Mouse (Mus musculus): ENCODE measurements around the gene Sergef. TPM values are rescaled to one million over a fixed set of nuclear protein-coding genes. Genes with fewer than 3 reads are reported as not detected.

Gene Sergef
- polyA plus RNA-seq, 1 experiment from 2014 or later = 4.9 TPM

DNA sequence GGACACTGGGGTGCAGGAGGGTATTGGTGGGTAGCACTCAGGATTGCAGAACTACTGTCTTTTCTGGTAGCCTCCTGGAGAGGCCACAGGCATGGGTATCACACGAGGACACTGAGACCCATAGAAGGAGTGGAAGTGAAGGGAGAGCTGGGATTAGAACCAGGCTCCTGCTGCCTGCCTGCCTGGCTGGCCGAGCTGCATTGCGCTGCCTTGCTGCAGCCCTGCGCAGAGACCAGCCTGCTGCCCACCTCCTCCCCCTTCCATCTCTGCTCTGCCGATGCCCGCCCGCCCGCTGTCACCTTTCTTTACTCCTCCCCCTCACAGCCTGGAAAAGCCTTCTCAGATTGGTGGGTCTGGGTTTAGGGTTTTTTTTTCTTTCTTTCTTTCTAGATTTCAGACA, 239.3 kb downstream of the Sergef start:
- Histone ChIP-seq H3K4me3 (ENCODE audit: low read depth, low read length) (no peak overlapping the region), H3K36me3 (ENCODE audit: control insufficient read depth, insufficient read depth) (no peaks in the 10 kb centered on the region), H3K27ac (ENCODE audit: low read length) (no peak overlapping the region), H3K4me2 (ENCODE audit: low read depth, low read length) (no peak overlapping the region), H3K9ac (ENCODE audit: low read depth, low read length) (no peak overlapping the region), H3K27me3 (ENCODE audit: control insufficient read depth, insufficient read depth, low read depth, low read length) (peaks cover 40% of the 10 kb centered on the region), H3K9me3 (replicated peaks; ENCODE audit: control insufficient read depth, low read length) (no peaks in the 10 kb centered on the region), H3K4me1 (ENCODE audit: control insufficient read depth, low read depth, low read length) (no peaks in the 10 kb centered on the region; the same call in 1 of the 2 replicates)
- WGBS (ENCODE audit: insufficient replicate concordance) = 47% methylated on average over 8 of the region's 8 CpGs
- no peak for ATAC-seq (ENCODE audit: low read depth)

DNA sequence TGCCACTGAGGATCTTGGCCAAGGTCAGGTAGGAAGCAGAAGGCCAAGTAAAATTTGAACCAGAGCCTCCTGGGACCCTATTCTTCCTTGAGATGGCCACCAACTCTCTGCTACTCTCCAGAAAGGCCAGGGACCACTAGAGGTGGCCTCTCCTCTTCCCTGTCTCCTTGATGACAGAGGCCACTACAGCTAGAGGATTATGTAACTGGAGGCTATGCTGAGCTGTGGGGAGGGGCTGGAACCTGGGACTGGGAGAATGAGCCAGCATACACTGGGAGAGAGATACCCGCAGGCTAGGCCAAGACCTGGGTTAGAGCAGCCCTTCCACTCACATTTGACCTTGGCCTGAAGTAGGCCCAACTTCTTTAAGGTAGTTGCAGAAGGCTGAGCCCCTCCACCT, 239.9 kb downstream of the Sergef start:
- no peak for ATAC-seq (ENCODE audit: low read depth)
- H3K27me3 ChIP-seq (ENCODE audit: control insufficient read depth, insufficient read depth, low read depth, low read length) = peaks cover 47% of the 10 kb centered on the region
- H3K4me2 ChIP-seq (ENCODE audit: low read depth, low read length) = no peak overlapping the region
- no peaks in the 10 kb centered on the region; the same call in 1 of the 2 replicates for H3K4me1 ChIP-seq (ENCODE audit: control insufficient read depth, low read depth, low read length)
- H3K9me3 ChIP-seq (replicated peaks; ENCODE audit: control insufficient read depth, low read length) = no peaks in the 10 kb centered on the region
- H3K27ac ChIP-seq (ENCODE audit: low read length) = no peak overlapping the region
- no peaks in the 10 kb centered on the region for H3K36me3 ChIP-seq (ENCODE audit: control insufficient read depth, insufficient read depth)
- 50% methylated on average over 1 of the region's 1 CpGs for WGBS (ENCODE audit: insufficient replicate concordance)
- H3K4me3 ChIP-seq (ENCODE audit: low read depth, low read length) = no peak overlapping the region
- no peak overlapping the region for H3K9ac ChIP-seq (ENCODE audit: low read depth, low read length)

DNA sequence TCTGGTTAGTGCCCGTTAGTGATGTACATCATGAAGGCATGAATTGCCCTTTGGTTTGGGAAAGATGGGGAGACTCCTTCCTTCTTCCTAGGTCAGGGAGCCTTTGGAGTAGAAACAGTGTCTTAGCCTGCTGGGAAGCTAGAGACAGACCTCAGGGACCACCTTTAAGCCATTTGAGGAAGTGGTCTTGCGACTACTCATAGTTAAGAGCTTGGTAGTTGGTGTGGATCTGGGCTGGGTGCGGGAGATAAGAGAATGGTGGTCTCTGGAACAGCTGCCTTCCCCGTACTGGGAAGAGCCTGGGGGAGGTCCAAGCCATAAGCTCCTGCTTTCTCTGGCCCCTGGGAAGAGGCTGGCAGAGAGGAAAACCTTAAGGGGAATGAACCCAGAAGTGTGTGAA, 241.0 kb downstream of the Sergef start:
- Histone ChIP-seq H3K36me3 (ENCODE audit: control insufficient read depth, insufficient read depth) (no peaks in the 10 kb centered on the region), H3K4me1 (ENCODE audit: control insufficient read depth, low read depth, low read length) (no peaks in the 10 kb centered on the region; the same call in 1 of the 2 replicates), H3K27ac (ENCODE audit: low read length) (no peak overlapping the region), H3K27me3 (ENCODE audit: control insufficient read depth, insufficient read depth, low read depth, low read length) (peaks cover 54% of the 10 kb centered on the region), H3K4me3 (ENCODE audit: low read depth, low read length) (no peak overlapping the region), H3K4me2 (ENCODE audit: low read depth, low read length) (no peak overlapping the region), H3K9me3 (replicated peaks; ENCODE audit: control insufficient read depth, low read length) (no peaks in the 10 kb centered on the region), H3K9ac (ENCODE audit: low read depth, low read length) (no peak overlapping the region)
- 19% methylated on average over 4 of the region's 4 CpGs for WGBS (ENCODE audit: insufficient replicate concordance)
- no peak for ATAC-seq (ENCODE audit: low read depth)

GRCm38 (mm10) chr7:46397732-46398333, 241.8 kb downstream of the Sergef start:
- Histone ChIP-seq H3K9me3 (replicated peaks; ENCODE audit: control insufficient read depth, low read length) (no peaks in the 10 kb centered on the region), H3K27ac (ENCODE audit: low read length) (no peak overlapping the region), H3K36me3 (ENCODE audit: control insufficient read depth, insufficient read depth) (no peaks in the 10 kb centered on the region), H3K9ac (ENCODE audit: low read depth, low read length) (no peak overlapping the region), H3K27me3 (ENCODE audit: control insufficient read depth, insufficient read depth, low read depth, low read length) (peaks cover 56% of the 10 kb centered on the region), H3K4me2 (ENCODE audit: low read depth, low read length) (no peak overlapping the region), H3K4me1 (ENCODE audit: control insufficient read depth, low read depth, low read length) (no peaks in the 10 kb centered on the region; the same call in 1 of the 2 replicates), H3K4me3 (ENCODE audit: low read depth, low read length) (no peak overlapping the region)
- WGBS (ENCODE audit: insufficient replicate concordance) = 11% methylated on average over 70 of the region's 70 CpGs
- ATAC-seq (ENCODE audit: low read depth) = no peak

DNA sequence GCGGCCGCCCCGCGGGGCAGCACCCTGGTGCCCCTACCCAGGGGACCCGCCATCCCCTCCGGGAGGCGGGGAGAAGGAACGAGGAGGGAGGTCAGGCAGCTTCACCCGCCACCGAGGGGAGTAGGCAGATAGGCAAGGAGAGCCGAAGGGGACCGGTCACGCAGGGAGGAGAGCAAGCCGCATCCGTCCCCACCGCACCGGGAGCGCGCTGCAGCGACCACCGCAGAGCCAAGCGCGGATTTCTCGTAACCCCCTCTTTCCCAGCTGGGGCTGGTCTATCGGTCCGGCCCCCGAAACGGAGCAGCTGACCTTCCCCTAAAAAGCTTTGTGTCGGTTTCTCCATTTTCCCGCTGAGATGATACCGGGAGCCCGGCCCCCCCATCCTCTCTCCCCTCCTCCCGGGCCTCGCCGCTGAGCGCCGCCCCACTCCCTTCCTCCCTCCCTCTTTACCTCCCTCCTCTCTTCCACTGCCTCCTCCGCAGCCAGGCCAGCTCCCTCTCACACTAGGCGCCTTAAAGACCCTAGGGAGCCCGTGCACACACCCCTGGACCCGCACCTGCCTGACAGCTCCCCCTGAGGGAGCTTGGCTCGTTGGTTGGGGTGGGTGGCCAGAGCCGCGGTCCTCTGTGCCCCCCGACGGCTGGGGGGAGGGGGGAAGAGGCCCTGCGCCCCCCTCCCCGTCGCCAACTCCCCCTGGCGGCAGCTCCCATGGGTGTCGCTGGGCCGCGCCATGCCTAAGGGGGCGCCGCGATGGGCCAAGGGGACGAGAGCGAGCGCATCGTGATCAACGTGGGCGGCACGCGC, 242.5 kb downstream of the Sergef start:
- no peak for ATAC-seq (ENCODE audit: low read depth)
- no peak overlapping the region for H3K27ac ChIP-seq (ENCODE audit: low read length)
- peaks cover 56% of the 10 kb centered on the region for H3K27me3 ChIP-seq (ENCODE audit: control insufficient read depth, insufficient read depth, low read depth, low read length)
- H3K9ac ChIP-seq (ENCODE audit: low read depth, low read length) = no peak overlapping the region
- no peaks in the 10 kb centered on the region for H3K9me3 ChIP-seq (replicated peaks; ENCODE audit: control insufficient read depth, low read length)
- WGBS (ENCODE audit: insufficient replicate concordance) = 2% methylated on average over 61 of the region's 64 CpGs
- no peaks in the 10 kb centered on the region for H3K36me3 ChIP-seq (ENCODE audit: control insufficient read depth, insufficient read depth)
- H3K4me2 ChIP-seq (ENCODE audit: low read depth, low read length) = no peak overlapping the region
- no peaks in the 10 kb centered on the region; the same call in 1 of the 2 replicates for H3K4me1 ChIP-seq (ENCODE audit: control insufficient read depth, low read depth, low read length)
- H3K4me3 ChIP-seq (ENCODE audit: low read depth, low read length) = no peak overlapping the region

GRCm38 (mm10) chr7:46396231-46396927, 243.2 kb downstream of the Sergef start, which contains the start of gene Kcnc1:
Kcnc1 (plus strand) TSS chr7:46396497.
- H3K9me3 ChIP-seq (replicated peaks; ENCODE audit: control insufficient read depth, low read length) = no peaks in the 10 kb centered on the region
- ATAC-seq (ENCODE audit: low read depth) = peak; percentile 51; the same call in 1 of the 2 replicates
- 1% methylated on average over 66 of the region's 93 CpGs for WGBS (ENCODE audit: insufficient replicate concordance)
- H3K9ac ChIP-seq (ENCODE audit: low read depth, low read length) = no peak within 1 kb of the TSS
- H3K27me3 ChIP-seq (ENCODE audit: control insufficient read depth, insufficient read depth, low read depth, low read length) = peaks cover 56% of the 10 kb centered on the region
- peak within 1 kb of the TSS; percentile 53 for H3K4me2 ChIP-seq (ENCODE audit: low read depth, low read length)
- no peak within 1 kb of the TSS for H3K27ac ChIP-seq (ENCODE audit: low read length)
- H3K36me3 ChIP-seq (ENCODE audit: control insufficient read depth, insufficient read depth) = no peaks in the 10 kb centered on the region
- no peaks in the 10 kb centered on the region; the same call in 1 of the 2 replicates for H3K4me1 ChIP-seq (ENCODE audit: control insufficient read depth, low read depth, low read length)
- peak within 1 kb of the TSS; percentile 25; the same call in 1 of the 2 replicates for H3K4me3 ChIP-seq (ENCODE audit: low read depth, low read length)

DNA sequence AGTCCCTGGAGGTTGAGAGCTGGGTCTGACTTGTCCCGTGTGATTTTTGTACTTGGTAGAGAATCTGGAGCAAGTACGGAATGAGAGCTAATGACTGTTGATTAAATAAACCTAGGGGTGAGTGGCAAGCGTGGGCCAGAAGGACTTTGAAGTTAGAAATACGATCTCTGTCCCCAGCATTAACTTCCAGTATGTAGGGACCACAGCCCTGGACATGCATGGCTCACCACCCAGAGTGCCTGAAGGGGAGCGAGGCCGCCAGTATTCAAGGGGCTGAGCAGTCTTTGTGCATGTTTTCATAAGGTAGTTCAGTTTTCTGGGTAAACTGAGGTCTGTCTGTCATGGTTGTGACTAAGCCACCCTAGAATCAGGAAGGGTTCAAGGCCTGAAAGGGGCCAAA, 244.0 kb downstream of the Sergef start:
- H3K4me3 ChIP-seq (ENCODE audit: low read depth, low read length) = no peak overlapping the region
- peaks cover 56% of the 10 kb centered on the region for H3K27me3 ChIP-seq (ENCODE audit: control insufficient read depth, insufficient read depth, low read depth, low read length)
- no peaks in the 10 kb centered on the region; the same call in 1 of the 2 replicates for H3K4me1 ChIP-seq (ENCODE audit: control insufficient read depth, low read depth, low read length)
- H3K36me3 ChIP-seq (ENCODE audit: control insufficient read depth, insufficient read depth) = no peaks in the 10 kb centered on the region
- 35% methylated on average over 6 of the region's 6 CpGs for WGBS (ENCODE audit: insufficient replicate concordance)
- no peak overlapping the region for H3K27ac ChIP-seq (ENCODE audit: low read length)
- no peak overlapping the region for H3K9ac ChIP-seq (ENCODE audit: low read depth, low read length)
- no peak for ATAC-seq (ENCODE audit: low read depth)
- H3K9me3 ChIP-seq (replicated peaks; ENCODE audit: control insufficient read depth, low read length) = no peaks in the 10 kb centered on the region
- H3K4me2 ChIP-seq (ENCODE audit: low read depth, low read length) = no peak overlapping the region

- H3K36me3 ChIP-seq (ENCODE audit: control insufficient read depth, insufficient read depth) = no peaks in the 10 kb centered on the region
- H3K9ac ChIP-seq (ENCODE audit: low read depth, low read length) = no peak overlapping the region
- H3K4me2 ChIP-seq (ENCODE audit: low read depth, low read length) = no peak overlapping the region
- peaks cover 56% of the 10 kb centered on the region for H3K27me3 ChIP-seq (ENCODE audit: control insufficient read depth, insufficient read depth, low read depth, low read length)
- no peaks in the 10 kb centered on the region; the same call in 1 of the 2 replicates for H3K4me1 ChIP-seq (ENCODE audit: control insufficient read depth, low read depth, low read length)
- ATAC-seq (ENCODE audit: low read depth) = no peak
- WGBS (ENCODE audit: insufficient replicate concordance) = 33% methylated on average over 4 of the region's 4 CpGs
- H3K4me3 ChIP-seq (ENCODE audit: low read depth, low read length) = no peak overlapping the region
- no peaks in the 10 kb centered on the region for H3K9me3 ChIP-seq (replicated peaks; ENCODE audit: control insufficient read depth, low read length)
- no peak overlapping the region for H3K27ac ChIP-seq (ENCODE audit: low read length)
Observed at GRCm38 (mm10) chr7:46394933-46395332, 244.7 kb downstream of the Sergef start.

All from liver, embryonic 16.5 days (tissue).